Mouse (Mus musculus) large intestine, adult 2 months (tissue): ENCODE measurements at regions not wholly inside any gene's neighbourhood (a gene's known extent, or its start where the extent isn't known, plus 50 kb on each side); places are given as distances from the start of the nearest gene placed in this dataset.

Experiments
- DNase-seq: peaks from one replicate; pipeline ENCODE4 v3.0.0-alpha.2; 2012; ENCODE audit warnings: low read depth, low spot score
- WGBS: fragments of 180-500 bp; shearing (Covaris S2); methylation state at CpG from one replicate; pipeline ENCODE4 v1.1.7; 2018; 5-methylcytosine and 5-hydroxymethylcytosine counted together

- no peak for DNase-seq
Measured at GRCm38 (mm10) chr4:72379011-72379410, 178.3 kb upstream of the Tle1 start.

DNA sequence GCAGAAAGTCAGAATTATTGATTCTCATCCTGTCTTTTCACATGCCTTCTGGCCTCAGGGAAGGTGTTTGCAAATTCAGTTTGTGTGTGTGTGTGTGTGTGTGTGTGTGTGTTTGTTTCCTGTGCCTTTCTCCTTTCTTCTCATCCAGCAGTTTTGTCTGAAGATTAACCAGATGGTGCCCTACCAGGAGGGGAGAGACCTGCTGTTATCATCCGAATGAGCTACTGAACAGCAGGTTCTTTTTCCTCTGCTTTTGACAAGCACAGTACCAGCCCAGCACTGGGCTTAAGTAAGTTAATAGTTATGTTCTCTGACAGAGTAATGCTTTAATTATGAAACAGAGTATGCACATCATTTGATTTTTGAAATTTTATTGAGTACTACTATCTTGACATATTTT is 176.8 kb upstream of the Tle1 start:
- WGBS, result 42% methylated on average over 1 of the region's 1 CpGs
- DNase-seq, result no peak

DNA sequence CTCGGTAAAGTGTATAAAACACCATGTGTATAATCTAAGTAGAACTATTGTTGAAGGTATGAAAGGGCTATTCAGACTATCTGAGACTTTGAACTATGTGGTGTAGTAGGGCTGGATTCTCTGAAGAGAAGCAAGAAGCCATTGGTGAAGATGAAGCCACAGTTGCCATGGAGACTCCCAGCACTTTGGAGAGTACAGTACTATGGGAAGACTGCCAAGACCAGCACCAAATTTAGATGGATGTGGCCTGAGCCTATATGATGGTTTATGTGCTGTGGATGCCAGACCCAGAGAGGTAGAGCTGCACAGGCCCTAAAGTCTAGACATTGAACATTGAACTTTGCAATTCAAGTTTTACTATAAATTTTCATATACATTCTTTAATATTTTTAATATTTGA is 151.3 kb upstream of the Tle1 start:
- WGBS, result 63% methylated on average over 1 of the region's 1 CpGs
- DNase-seq, result no peak

DNA sequence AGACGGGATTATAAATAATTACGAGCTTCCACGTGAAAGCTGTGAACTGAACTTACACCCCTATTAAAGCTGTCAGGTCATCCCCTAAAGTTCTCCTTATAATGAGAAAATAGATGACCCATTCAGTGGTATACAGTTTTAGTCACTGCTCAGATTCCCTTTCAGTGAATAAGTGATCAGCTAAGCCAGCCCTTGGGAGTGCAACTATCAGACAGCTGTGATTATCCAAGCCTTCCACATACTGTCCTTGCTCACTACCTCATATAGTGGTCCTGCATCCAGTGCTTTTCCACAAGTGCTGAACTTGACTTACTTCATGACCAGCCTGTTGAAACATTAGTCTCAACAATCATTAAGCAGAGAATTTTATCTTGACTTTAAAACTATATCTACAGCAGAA is 131.2 kb upstream of the Tle1 start:
- WGBS, result 48% methylated on average over 3 of the region's 3 CpGs
- DNase-seq, result no peak

DNA sequence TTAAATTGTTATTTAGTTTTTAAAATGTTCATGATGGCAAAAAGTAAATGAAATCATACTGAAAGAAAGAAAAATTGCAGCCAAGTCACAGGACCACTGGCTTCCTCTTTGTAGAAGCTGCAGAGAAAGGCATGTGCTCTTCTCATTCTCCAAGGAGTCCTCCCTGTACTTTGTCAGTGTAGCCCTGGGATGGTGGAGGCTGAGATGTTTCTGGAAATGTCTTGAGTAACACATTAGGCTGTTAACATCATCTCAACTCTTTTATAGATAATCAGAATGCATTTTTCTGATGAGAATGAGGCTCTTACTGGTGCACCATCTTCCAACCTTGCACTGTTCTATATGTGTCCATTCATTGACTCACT is 128.3 kb upstream of the Tle1 start:
- no peak for DNase-seq

GRCm38 (mm10) chr4:72328282-72329025 is 127.7 kb upstream of the Tle1 start:
- no peak for DNase-seq
- WGBS, result 93% methylated on average over 2 of the region's 2 CpGs

- no peak for DNase-seq
Measured at GRCm38 (mm10) chr4:72324913-72325312, 124.2 kb upstream of the Tle1 start.

- 36% methylated on average over 1 of the region's 1 CpGs for WGBS
- DNase-seq, result no peak
Measured at GRCm38 (mm10) chr4:72285112-72285675, 84.5 kb upstream of the Tle1 start.

- 94% methylated on average over 1 of the region's 1 CpGs for WGBS
- DNase-seq, result no peak
Measured at GRCm38 (mm10) chr4:72250531-72250930, 49.8 kb upstream of the Tle1 start.
